Mouse (Mus musculus) limb, embryonic 12.5 days (tissue): ENCODE measurements at regions not wholly inside any gene's neighbourhood (a gene's known extent, or its start where the extent isn't known, plus 50 kb on each side); places are given as distances from the start of the nearest gene placed in this dataset.

Experiments used
- ATAC-seq: fragments of 200-750 bp; cut with Nextera tagmentation; 2 replicates; pipeline ENCODE4 v1.8.0; 2017; ENCODE audit warnings: low read depth, moderate TSS enrichment; ENCODE audit not compliant: insufficient number of reproducible peaks, insufficient read depth, low FRiP score, low TSS enrichment
- H3K27ac ChIP-seq: fragments of 300-500 bp; sonication (generic); 2 replicates; pipeline ENCODE4 v1.5.1; 2016; ENCODE audit warnings: mild to moderate bottlenecking, moderate library complexity
- H3K27me3 ChIP-seq: fragments of 300-500 bp; sonication (generic); 2 replicates; pipeline ENCODE4 v1.6.1; 2016; ENCODE audit warnings: mild to moderate bottlenecking, moderate library complexity
- H3K36me3 ChIP-seq: fragments of 300-500 bp; sonication (generic); 2 replicates; pipeline ENCODE4 v1.6.1; 2016; ENCODE audit warnings: mild to moderate bottlenecking, moderate library complexity
- H3K4me1 ChIP-seq: fragments of 300-500 bp; sonication (generic); replicated peaks from 2 replicates; pipeline ENCODE4 v1.6.1; 2016
- H3K4me2 ChIP-seq: fragments of 300-500 bp; sonication (generic); 2 replicates; pipeline ENCODE4 v1.6.1; 2016; ENCODE audit warnings: mild to moderate bottlenecking, moderate library complexity
- H3K4me3 ChIP-seq: fragments of 300-500 bp; sonication (generic); replicated peaks from 2 replicates; pipeline ENCODE4 v1.5.1; 2016; ENCODE audit warnings: mild to moderate bottlenecking
- H3K9ac ChIP-seq: fragments of 300-500 bp; sonication (generic); replicated peaks from 2 replicates; pipeline ENCODE4 v1.6.1; 2016; ENCODE audit warnings: mild to moderate bottlenecking, moderate library complexity
- H3K9me3 ChIP-seq: fragments of 300-500 bp; sonication (generic); 2 replicates; pipeline ENCODE4 v1.6.1; 2016; ENCODE audit warnings: mild to moderate bottlenecking, moderate library complexity
- WGBS: fragments of 180-500 bp; shearing (Covaris S2); methylation state at CpG from one replicate; pipeline ENCODE4 v1.1.7; 2016; 5-methylcytosine and 5-hydroxymethylcytosine counted together

DNA sequence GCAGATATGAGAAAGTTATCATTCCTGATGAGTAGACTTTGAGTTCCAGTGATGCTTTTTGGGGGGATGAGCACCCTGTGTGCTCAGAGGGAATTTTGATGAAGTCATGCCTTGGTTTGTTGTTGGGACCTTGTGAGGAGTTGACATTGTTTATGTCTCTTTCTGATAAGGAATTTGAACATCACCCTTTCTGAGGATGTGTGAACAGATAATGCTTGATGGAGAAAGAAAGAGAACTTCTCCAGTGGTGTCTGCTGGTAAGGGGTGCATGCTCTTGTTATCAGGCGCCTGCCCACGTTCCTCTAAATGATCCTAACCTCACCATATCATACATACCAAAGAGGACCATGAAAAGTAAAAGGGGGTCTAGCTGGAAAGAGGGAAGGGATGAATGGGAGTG is 413.1 kb upstream of the Zfp462 start:
- Histone ChIP-seq H3K4me2 (no peak overlapping the region), H3K9ac (no peak overlapping the region), H3K36me3 (no peaks in the 10 kb centered on the region), H3K9me3 (no peaks in the 10 kb centered on the region), H3K4me1 (peaks cover 13% of the 10 kb centered on the region), H3K27me3 (no peaks in the 10 kb centered on the region), H3K4me3 (no peak overlapping the region), H3K27ac (no peak overlapping the region)
- ATAC-seq: no peak
- WGBS: 89% methylated on average over 2 of the region's 2 CpGs

- Histone ChIP-seq H3K36me3 (no peaks in the 10 kb centered on the region), H3K9me3 (no peaks in the 10 kb centered on the region), H3K27ac (no peak overlapping the region), H3K4me2 (no peak overlapping the region), H3K4me1 (peaks cover 5% of the 10 kb centered on the region; the same call in 1 of the 2 replicates), H3K4me3 (no peak overlapping the region), H3K9ac (no peak overlapping the region), H3K27me3 (no peaks in the 10 kb centered on the region)
- 30% methylated on average over 2 of the region's 2 CpGs for WGBS
- ATAC-seq: no peak
Measured at GRCm38 (mm10) chr4:54533846-54534245, 411.0 kb upstream of the Zfp462 start.

DNA sequence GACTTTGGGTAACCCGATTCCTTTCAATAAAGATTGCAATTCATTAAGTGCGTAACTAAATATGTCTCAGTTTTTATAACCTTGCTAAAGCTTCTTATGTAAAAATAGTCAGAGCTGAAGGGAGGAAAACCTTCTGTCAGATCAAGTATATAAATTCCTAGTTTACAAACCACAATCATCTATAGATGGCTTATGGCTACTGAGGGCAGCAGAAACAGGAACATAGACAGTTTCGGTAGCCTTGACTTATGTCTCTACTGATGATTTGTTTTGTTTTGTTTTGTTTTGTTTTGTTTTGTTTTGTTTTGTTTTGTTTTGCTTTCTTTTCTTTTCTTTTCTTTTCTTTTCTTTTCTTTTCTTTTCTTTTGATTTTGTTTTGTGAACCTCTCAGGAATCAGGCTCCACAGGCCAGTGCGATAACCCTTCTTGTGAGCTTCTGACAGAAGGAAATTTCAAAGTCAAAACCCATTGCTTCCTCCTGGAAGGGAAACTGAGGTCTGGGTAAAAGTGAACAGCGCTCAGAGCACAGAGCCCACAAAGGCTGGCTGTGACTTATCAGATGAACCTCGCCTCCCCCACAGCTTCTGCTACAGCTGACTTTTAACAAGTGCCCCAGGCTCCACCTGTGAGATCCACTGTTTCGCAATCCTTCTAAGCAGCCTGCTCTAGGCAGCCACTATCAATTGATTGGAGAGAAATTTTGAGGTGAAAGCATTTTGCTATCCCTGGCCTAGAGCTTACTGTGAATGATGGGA is 391.8 kb upstream of the Zfp462 start:
- H3K4me3 ChIP-seq: no peak overlapping the region
- no peak overlapping the region for H3K27ac ChIP-seq
- no peaks in the 10 kb centered on the region for H3K4me1 ChIP-seq
- ATAC-seq: no peak
- no peak overlapping the region for H3K4me2 ChIP-seq
- 82% methylated on average over 7 of the region's 7 CpGs for WGBS
- H3K9ac ChIP-seq: no peak overlapping the region
- H3K9me3 ChIP-seq: no peaks in the 10 kb centered on the region
- no peaks in the 10 kb centered on the region for H3K27me3 ChIP-seq
- no peaks in the 10 kb centered on the region for H3K36me3 ChIP-seq

- 90% methylated on average over 1 of the region's 1 CpGs for WGBS
Measured at GRCm38 (mm10) chr4:54563075-54563474, 381.8 kb upstream of the Zfp462 start.

GRCm38 (mm10) chr4:54573185-54573584 is 371.7 kb upstream of the Zfp462 start:
- Histone ChIP-seq H3K27me3 (no peaks in the 10 kb centered on the region), H3K9ac (no peak overlapping the region), H3K9me3 (no peaks in the 10 kb centered on the region), H3K4me1 (no peaks in the 10 kb centered on the region), H3K36me3 (no peaks in the 10 kb centered on the region), H3K27ac (no peak overlapping the region), H3K4me3 (no peak overlapping the region), H3K4me2 (no peak overlapping the region)
- no peak for ATAC-seq

More at GRCm38 (mm10) chr4:54563075-54563474, 381.8 kb upstream of the Zfp462 start:
- no peak overlapping the region for H3K27ac ChIP-seq
- H3K36me3 ChIP-seq: no peaks in the 10 kb centered on the region
- no peaks in the 10 kb centered on the region for H3K4me1 ChIP-seq
- H3K27me3 ChIP-seq: no peaks in the 10 kb centered on the region
- ATAC-seq: no peak
- no peaks in the 10 kb centered on the region for H3K9me3 ChIP-seq
- H3K4me3 ChIP-seq: no peak overlapping the region
- no peak overlapping the region for H3K4me2 ChIP-seq
- no peak overlapping the region for H3K9ac ChIP-seq

DNA sequence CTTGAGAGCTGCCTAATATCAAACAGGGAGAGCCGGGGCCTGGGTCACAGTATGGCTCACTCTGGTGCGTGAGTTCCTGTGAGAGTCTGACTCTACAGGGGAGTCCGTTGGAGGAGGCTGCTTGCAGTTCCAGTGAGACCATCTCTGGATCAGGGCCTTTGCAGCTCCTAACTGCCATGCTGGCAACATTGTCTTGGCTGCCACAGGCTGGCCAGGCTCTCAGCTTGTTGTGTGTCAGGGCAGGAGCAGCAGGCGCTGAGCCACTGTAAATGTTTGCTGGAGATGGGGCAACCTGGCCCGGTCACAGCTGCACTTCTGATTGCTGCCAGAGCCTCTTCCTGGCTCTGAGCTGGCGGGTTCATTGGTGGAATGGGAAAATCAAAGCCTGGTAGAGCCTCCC is 357.7 kb upstream of the Zfp462 start:
- Histone ChIP-seq H3K4me2 (no peak overlapping the region), H3K9ac (no peak overlapping the region), H3K27ac (0 out of 2 replicates have a peak overlapping the region, but pooled peaks have one; percentile 35), H3K36me3 (no peaks in the 10 kb centered on the region), H3K27me3 (no peaks in the 10 kb centered on the region), H3K9me3 (no peaks in the 10 kb centered on the region), H3K4me3 (no peak overlapping the region), H3K4me1 (peaks cover 6% of the 10 kb centered on the region)
- WGBS: 57% methylated on average over 6 of the region's 6 CpGs
- no peak for ATAC-seq

DNA sequence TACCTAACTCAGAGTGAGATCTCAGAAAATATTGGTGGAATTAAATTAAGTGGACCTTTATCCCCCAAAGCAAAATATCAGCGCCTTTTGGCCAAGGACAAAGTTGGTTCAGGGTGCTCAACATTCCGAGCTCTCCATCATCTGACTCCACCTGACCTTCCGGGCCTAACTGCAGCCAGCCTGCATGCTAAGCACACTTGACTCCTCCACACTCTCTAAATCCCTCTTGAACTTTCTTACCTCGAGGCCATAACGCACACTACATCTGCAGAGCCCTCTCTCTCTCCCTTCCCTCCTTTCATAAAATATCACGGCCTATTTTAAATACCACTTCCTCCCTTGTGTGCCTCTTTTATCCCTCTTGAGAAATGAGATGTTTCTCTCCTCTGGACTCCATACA is 356.1 kb upstream of the Zfp462 start:
- H3K9ac ChIP-seq: no peak overlapping the region
- no peaks in the 10 kb centered on the region for H3K27me3 ChIP-seq
- WGBS: 52% methylated on average over 6 of the region's 6 CpGs
- no peaks in the 10 kb centered on the region for H3K36me3 ChIP-seq
- H3K4me3 ChIP-seq: no peak overlapping the region
- peaks cover 6% of the 10 kb centered on the region for H3K4me1 ChIP-seq
- no peak for ATAC-seq
- no peak overlapping the region for H3K4me2 ChIP-seq
- no peaks in the 10 kb centered on the region for H3K9me3 ChIP-seq
- no peak overlapping the region for H3K27ac ChIP-seq

DNA sequence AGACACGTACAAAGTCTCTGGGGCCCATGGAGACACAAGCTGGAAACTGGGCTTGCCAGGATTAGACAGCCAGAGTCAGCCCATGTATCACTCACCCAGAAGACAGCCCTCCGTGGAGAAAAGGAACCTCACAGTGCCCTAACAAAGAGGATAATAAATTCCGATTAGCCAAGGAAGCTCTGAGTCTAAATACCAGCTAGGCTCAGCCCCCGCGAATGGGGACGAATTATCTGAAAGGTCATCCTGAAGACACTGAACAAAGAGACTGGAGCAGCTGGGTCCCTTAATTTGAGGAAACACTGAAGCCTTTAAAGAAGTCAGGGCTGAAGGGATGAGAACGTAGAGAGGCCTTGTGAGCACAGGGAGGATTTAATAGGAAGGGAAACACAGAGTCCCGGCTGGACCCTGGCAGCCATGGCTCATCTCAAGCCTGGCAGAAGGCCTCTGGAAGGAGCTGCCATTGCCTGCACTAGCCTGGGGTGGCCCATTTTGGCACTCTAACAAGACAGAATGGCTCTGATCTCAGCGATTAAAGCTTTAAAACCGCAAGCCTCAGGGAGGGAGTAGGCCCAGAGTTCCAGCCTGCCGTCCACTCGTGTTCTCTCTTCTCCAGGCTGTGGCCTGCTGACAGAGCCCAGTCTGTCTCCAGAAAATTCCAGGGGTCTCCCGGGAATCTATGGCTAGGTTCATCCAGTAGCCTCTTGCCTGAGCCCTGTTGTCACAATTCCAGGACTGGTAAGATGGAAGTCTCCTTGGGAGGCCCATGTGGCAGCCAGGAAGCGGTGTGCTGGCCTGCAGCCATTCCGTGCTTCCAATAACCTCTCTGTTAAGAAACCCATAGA is 343.0 kb upstream of the Zfp462 start:
- Histone ChIP-seq H3K4me3 (no peak overlapping the region), H3K9me3 (no peaks in the 10 kb centered on the region), H3K36me3 (no peaks in the 10 kb centered on the region), H3K27me3 (no peaks in the 10 kb centered on the region), H3K27ac (no peak overlapping the region), H3K4me1 (no peaks in the 10 kb centered on the region), H3K9ac (no peak overlapping the region), H3K4me2 (no peak overlapping the region)
- no peak for ATAC-seq
- WGBS: 49% methylated on average over 15 of the region's 15 CpGs

DNA sequence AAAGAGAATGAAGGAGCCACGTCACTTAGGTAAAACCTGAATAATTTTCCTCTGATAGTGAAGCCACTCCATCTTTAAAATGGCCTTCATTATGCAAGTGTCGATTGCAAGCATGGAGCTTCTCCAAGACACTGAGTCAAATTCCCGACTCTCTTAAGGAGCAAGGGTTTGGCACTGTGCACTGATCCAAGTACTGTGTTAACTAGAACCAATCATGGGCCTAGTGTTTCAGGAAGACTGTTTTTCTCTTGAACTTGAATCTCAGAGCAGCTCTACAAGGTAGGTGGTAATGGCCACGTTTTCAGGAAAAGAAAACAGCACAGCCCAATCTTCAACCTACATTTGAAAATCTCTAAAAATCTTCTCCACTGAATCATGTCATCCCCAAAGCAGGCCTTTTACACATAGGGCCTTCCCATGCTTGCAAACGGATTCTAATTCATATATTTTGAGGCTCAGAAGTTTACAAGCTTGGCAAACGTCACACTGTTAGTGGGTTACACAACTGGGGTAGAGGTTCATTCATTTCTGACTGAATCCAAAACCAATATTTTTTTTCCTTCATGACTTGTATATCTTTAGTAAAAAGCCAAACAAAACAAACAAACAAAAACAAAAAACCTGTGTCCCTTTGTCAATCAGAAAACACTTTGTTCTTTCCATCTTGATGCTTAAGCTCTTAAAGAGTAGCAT is 342.2 kb upstream of the Zfp462 start:
- Histone ChIP-seq H3K9me3 (no peaks in the 10 kb centered on the region), H3K27ac (no peak overlapping the region), H3K4me3 (no peak overlapping the region), H3K27me3 (no peaks in the 10 kb centered on the region), H3K4me1 (no peaks in the 10 kb centered on the region), H3K9ac (no peak overlapping the region), H3K36me3 (no peaks in the 10 kb centered on the region), H3K4me2 (no peak overlapping the region)
- no peak for ATAC-seq
- 61% methylated on average over 6 of the region's 6 CpGs for WGBS

DNA sequence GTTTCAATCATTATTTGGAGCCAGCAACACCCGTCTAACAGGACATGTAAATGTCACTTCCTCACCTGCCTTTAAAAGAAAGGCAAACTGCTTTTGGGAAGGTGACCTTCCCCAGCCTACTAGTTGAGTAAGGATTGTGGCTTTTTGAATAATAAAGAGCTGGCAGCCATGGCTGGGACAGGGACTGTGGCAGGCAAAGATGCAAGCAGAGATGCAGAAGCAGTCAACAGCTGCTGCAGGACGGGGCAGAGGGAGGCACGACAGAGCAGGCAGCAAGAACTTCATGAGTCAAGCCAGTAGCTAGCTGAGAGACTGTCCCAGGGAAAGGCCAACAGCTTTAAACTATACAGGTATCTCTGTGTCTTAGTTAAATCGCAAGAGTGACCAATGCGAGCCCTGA is 334.7 kb upstream of the Zfp462 start:
- no peak overlapping the region for H3K9ac ChIP-seq
- no peaks in the 10 kb centered on the region for H3K27me3 ChIP-seq
- H3K9me3 ChIP-seq: no peaks in the 10 kb centered on the region
- no peak overlapping the region for H3K4me3 ChIP-seq
- no peak overlapping the region for H3K27ac ChIP-seq
- H3K4me2 ChIP-seq: no peak overlapping the region
- 60% methylated on average over 5 of the region's 5 CpGs for WGBS
- no peak for ATAC-seq
- H3K4me1 ChIP-seq: no peaks in the 10 kb centered on the region; the same call in 1 of the 2 replicates
- H3K36me3 ChIP-seq: no peaks in the 10 kb centered on the region
